Mouse (Mus musculus) adrenal gland, adult 8-10 months (tissue): ENCODE data around the gene Cers5. TPM values are rescaled to one million over a fixed set of nuclear protein-coding genes. Genes with fewer than 3 reads are reported as not detected.
"Not testable (repeated sequence)": the region's sequence is repeated elsewhere in the genome, so short reads cannot be mapped to it uniquely, and the experiment has no call there.

Source experiments
- DNase-seq: peaks from one replicate; pipeline ENCODE4 v3.0.0; 2022
- total RNA-seq, 4 experiments: library from RNA; stranded (reverse); gene quantifications; 2 replicates each; pipeline ENCODE4 v1.2.4; 2022

Gene Cers5
- 10 to 100 TPM; 58.2 to 67.4 (median 59.8) TPM for total RNA-seq

DNA sequence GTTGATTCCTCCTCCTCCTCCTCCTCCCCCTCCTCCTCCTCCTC, at the start of gene Cers5:
Cers5 (minus strand) TSS at position 5 of the 44 bp plus-strand sequence.
- not testable (repeated sequence) for DNase-seq

DNA sequence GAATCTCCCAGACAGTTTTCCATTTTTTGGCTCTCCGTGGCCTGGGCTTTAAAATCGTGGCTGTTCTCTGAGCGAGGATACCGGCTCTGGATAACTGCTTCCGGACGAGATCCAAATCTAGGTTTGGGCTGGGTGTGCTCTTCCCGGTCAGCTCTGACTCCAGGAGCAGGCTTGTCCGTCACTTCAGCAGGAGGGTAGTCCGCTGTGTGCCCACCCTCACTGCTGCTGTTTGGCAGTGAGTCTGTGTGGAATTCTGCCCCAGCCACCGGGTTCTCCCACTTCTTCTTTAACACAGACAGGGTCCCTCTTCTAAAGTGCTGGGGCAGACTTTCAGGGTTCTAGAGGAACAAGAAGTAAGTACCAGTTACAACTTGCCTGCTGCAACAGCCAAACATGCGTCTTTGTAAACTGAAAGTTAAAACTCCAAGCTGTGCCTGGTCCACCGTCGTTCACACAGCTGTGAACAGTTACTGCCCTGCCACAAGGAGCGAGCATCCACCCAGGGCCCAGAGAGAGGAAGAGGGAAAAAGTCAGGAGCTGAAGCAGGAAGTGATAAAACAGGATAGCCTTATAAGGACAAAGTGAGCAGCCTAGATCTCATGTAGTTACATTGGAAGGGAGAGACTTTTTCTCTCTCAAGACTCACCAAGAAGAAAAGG, 47.1 kb upstream of the Cers5 start:
- DNase-seq: no peak

DNA sequence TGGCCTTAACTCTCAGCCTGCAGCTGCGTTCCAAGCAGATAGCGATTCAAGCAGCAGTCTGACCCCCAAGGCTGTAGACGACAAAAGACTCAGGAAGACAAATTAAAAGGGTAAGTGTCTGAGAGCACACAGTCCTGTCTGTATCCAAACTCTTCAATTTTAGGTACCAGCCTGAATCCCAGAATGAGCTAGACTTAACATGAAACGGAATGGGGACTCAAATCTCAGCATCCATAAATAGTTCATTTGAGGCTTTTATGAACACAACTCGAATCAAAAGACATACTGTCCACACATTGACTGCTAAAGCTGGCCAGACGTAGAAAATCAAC, 46.4 kb upstream of the Cers5 start:
- DNase-seq: no peak

DNA sequence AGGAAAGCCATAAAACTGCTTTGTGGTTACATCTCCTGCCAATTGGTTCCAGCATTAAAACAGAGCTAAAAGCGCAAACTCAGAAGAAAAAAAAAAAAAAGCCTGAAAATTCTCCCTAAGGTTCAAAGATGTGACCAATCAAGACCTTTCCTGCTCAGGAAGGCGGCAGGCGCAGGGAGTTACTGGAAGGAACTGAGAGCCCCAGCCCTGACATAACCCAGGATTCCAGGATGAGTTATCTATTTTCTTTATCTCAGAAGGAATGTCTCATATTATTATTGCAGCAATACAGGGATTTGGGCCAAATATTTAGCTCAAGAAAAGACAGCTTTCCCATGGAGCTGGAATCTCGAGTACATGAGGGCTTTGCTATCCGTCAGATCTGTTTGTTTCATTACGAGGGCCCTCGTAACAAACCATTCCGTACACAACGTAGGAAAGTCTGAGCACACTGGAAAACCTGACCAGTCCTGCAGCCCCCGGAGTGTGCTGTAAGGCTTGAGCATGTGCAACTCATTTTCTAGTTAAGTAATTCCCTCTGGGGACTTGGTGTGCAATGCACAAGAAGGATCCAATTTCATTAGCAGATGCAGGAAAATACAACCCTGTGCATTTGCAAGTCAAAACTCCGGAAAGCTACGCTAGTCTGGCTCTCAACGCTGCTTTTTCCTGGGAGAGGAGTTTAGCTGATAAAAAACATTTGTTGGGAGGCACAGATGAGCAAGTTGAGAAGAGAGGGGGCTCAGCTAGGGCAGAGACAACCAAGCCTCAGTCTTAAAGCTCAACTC, 45.8 kb upstream of the Cers5 start:
- no peak for DNase-seq

DNA sequence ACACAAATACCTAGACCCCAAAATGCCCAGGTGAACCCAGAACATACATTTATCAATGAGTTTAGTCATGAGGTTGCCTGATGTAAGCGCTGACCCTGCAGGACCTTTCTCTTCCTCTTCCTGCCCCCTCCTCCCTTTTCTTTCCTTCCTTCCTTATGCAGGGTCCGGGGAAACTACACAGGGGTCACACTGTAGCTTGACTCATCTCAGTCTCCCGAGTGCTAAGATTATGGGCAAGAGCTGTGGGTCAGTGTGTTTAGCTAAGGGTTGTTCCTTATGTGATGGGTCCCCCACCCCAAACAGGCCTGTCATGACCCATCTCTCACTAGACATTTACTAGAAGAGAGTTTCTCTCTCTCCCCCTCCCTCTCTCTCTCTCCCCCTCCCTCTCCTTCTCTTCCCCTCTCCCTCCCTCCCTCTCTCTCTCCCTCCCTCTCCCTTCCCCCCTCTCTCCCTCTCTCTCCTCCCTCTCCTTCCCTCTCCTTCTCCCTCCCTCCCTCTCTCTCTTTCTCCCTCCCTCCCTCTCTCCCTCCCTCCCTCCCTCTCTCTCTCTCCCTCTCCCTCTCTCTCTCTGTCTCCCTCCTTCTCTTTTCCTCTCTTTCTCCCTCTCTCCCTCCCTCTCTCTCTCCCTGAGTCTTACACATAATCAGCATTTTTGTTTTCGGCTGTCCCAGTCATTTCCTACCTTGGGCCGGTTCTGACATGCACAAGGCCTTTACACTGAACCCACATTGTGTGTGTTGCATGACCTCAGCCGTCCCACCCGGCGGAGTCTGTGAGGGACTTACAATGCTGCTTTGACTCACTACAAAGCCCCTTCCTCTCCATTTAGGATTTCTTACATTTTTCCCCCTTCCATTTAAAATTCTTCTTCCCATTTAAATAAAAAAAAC, 44.9 kb upstream of the Cers5 start:
- no peak for DNase-seq

DNA sequence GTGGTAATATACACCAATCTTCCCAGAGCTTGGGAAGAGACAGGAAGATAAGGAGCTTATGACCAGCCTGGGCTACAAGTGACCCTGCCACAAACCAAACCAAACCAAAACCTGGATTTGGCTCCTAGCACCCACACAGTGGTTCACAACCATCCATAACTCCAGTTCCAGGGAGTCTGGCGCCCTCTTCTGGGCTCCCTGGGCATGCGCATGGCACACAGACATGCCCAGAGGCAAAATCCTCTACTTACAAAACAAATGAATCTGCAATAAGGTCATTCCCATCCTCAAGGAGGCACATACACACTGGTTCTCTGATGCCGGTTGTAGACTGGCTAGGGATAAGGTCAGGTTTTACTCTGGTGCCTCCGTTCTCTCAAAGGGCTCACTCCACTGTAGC, 43.3 kb upstream of the Cers5 start:
- DNase-seq: no peak

DNA sequence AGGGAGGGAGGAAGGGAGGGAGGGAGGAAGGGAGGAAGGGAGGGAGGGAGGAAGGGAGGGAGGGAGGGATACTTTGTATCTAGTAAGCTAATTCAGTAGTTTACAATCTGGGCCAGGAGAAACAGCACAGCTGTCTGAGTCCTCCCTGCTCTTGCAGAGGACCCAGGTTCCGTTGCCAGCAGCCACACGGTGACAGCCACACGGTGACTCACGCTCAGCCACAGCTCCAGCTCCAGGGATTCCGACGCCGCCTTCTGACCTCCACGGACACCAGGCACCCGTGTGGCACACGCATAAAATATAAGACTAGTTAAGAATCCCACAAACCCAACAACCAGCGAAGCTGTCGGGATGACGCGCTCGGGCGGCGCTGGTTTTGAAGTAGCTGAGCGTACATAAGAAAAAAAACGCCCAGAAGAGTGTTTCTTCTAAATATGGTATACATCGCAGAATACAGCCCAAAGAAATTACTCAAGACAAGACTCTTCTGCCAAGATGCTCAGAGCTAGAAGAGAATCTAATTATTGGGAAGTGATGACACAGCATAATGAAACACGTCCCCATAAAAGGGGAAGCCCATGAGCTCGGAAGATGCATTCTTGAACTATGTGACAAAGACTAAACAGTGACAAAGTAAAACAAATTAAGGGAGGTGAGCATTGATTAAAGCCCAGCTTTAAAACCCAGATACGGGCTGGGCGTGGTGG, 42.0 kb upstream of the Cers5 start:
- DNase-seq: no peak

DNA sequence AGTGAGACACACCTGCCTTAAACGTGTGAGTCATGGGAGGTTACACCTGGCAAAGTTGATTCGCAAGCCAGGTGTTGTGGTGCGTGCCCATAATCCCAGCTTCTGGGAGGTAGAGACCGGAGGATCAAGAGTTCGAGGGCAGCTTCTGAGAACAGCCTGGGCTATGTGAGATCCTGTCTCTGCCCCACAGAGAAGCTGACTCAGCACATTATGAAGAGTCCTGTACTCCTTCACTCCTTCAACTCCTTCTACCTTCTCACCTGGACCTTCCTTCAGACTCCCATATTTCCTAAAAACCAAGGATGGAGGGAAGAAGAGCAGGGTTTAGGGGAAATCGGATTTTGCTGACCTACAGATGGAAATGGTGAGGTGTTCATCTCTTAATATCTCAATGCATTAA, 41.0 kb upstream of the Cers5 start:
- DNase-seq: no peak

DNA sequence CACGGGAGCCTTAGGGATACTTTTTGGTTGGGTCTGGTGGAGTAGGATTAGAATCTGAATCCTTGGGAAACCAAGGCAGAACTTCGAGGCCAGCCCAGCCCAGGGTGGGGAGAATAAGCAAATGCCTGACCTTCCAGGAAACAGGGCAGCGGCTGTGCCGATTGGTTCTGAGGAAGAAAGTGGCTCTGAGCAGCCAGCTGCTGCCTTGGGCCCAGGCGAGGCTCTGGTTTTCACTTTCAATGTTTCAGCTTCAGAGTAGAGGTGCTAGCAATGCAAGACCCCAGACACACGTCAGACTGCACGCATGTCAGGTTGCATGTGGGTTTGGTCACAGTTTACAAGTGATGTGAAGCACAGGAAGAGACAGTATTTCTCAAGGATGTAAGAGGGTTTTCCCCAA, 39.4 kb upstream of the Cers5 start:
- DNase-seq: no peak

DNA sequence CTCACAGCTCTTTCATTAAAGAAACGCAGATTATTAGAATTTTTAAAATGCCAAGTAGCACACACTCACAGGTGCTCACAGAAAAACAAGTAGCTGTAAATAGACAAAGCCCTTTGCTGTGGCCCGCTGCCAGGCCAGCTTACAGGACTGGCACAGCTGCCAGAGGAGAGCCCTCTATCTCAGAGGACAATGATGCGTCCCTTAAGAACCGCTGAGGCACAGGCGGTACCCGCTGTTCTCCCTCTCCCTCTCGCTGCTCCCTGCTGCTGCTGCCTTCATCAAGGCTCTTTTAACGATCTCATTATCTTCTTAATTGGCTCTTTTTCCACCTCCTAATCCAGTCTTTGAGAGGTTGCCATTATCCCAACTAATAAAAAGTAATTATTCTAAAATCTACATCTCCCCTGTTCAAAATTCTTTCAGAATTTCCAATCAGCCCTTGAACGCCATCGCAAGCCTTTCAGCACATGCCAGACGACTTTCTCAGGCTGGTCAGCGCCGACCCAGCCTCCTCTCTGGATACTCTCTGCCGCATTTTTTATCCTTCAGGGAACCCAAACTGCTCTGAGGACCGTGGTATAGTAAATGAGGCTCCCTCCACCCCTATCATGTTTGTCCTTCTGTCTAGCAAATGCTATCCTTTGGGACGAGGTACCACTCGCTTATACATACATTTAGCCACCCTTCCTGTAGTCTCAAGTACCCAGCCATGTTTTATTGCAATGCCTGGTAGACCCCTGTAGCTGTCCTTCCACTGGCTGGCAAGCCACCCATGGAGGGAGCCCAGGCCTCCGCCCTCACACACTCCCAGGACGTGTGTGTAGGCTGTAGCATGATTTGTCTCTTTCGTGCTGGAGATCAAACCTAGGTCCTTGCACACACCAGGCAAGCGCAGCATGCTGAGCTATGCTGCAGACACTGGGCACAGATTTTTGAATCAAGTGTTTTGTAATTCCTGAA, 35.4 kb upstream of the Cers5 start:
- DNase-seq: no peak

DNA sequence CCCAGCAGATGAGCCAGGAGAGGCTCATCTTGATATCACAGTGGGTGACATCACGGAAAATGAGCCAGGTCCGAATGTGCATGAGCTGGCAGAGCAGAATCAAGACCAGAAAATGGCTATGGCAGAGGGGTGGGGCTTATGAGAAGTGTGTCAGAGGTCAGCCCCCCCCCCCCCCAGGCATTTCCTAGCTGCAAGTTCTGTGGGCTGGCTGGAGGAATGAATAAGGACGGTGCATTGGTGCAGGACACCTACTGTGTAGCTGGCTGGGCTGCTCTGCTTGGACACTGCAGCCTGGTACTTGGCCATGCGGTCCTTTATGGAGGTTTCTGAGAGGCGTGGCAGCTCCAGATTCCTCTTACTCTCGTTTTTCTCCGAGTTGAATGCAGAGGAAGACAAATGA, 33.5 kb upstream of the Cers5 start:
- no peak for DNase-seq

DNA sequence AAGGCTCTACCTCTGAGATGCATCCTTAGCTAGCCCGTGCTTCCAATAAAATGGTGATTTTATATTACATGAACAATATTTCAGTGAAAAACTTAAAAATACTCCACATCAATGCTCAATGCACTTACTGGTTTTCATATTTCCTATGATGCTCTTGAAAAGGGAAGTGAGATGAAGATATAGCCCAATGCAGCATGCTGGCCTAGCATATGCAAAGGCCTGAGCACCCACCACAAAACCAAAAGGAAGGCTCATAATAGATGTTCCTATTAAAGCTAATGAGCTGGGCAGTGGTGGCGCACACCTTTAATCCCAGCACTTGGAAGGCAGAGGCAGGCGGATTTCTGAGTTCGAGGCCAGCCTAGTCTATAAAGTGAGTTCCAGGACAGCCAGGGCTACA, 33.0 kb upstream of the Cers5 start:
- no peak for DNase-seq

DNA sequence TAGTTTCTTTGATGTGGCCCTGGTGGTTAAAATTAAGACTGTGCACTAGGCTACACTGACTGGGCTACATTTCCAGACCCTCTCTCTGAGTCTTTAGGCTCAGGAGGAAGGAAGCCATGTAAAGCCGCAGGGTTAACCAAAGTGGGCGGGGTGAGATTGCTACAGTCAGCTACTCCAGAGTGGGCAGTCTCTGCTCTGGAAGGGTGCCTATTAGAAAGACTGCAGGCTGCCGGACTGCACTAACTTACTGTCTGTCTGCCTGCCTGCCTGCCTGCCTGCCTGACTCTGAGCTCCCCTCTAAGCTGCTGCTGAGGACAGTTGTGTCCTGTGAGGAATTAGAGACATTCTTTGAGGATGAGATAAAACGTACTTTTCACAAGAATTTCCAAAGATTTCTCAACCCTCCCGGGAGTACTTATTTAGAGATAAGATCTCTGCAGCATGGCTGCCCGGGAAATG, 30.5 kb upstream of the Cers5 start:
- no peak for DNase-seq

DNA sequence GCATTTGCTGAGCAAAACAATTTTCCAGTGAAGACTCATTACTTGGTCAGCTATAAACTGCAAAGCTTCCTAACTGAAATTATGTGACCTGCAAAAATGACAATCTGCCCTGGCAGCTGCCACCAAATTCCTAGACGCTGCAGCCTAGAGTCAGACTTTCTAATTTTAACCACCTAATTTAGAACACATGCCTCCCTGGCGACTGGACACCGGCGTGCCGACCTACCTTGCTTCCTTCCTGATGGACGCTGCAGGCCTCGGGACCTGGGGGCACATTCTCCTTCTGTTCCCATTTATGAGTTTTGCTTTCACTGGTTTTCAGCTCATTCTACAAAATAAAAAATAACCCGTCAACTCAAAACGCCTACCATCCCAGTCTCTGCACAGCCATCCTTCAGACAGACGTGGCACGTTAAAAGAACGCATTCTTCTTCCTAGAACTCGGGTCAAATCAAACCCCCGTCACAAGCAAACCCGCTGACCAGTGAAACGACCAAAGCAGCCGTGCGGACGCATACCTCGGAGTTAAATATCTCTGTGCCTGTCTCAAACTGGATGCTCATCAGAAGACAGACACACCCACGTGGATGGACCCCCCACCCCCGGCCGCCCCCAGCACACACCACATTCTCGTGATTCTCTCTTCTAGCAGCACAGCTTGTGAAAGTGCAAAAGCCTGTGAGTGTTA, 29.3 kb upstream of the Cers5 start:
- no peak for DNase-seq

DNA sequence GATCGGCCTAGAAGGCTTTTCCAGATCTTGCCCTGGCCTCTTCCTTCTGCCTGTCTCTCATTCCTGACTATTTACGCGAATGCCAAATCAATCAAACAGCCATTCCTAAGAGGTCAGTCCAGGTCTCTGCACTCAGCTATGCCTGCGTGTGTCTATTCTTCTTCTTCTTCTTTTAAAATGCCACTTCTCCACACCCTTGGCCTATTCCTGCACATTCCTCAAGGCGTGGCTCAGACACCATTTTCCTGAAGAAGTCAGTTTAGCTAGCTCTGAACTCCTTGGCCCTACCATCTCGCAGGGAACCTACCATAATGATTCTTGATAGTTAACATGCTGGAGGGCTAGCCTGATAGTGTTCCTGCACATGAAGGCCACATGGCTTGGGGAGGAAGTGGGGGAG, 27.0 kb upstream of the Cers5 start:
- no peak for DNase-seq

DNA sequence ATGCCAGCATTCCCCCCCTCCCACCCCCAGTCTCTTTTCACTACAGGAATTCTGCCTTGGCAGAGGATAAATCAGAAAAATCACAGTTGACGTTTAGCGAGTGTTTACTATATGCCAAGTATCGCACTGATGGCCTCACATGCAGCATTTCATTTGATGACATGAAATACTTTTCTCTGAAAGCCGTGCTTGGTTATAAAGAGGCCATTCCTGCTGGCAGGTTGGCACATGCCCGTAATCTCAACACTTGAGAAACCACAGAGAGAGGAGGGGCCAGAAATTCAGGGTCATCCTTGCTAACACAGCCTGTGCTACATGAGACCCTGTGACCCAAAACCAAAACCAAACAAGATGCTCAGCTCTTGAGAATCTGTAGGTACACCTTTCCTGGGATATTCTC, 25.2 kb upstream of the Cers5 start:
- DNase-seq: no peak

DNA sequence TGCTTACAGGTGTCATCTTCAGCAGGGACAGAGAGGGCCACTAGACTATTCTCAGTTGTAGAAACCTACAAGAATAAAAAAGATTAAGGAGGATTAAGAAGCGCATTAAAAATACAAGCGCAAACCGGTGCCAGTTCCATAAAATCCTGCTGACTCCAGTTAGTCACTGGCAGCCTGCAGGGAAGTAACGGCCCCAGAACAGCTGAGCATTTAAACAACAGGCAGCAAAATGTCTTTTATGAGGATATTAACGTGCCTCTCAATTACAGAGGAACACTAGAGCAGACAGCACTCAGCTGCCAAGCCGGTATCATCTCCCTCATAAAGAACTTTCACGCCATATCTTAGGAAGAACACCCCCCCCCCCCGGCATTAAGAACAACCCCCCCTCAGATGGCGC, 24.1 kb upstream of the Cers5 start:
- DNase-seq: no peak

DNA sequence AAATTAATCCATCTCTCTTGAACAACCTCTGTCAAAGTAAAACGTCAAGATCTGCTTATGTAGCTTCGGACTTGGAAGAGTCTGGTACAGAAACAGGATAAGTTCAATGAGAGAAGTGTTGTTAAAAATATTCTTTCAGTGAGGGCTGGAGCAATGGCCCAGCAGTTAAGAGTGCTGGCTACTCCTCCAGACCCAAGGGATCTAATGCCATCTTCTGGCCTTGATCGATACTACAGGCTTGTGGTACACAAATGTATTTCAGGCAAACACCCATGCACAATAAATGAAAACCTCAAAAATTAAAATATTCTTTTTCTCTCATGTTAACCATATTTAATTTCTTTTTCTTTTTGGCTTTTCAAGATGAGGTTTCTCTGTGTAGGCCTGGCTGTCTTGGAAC, 23.4 kb upstream of the Cers5 start:
- DNase-seq: no peak

DNA sequence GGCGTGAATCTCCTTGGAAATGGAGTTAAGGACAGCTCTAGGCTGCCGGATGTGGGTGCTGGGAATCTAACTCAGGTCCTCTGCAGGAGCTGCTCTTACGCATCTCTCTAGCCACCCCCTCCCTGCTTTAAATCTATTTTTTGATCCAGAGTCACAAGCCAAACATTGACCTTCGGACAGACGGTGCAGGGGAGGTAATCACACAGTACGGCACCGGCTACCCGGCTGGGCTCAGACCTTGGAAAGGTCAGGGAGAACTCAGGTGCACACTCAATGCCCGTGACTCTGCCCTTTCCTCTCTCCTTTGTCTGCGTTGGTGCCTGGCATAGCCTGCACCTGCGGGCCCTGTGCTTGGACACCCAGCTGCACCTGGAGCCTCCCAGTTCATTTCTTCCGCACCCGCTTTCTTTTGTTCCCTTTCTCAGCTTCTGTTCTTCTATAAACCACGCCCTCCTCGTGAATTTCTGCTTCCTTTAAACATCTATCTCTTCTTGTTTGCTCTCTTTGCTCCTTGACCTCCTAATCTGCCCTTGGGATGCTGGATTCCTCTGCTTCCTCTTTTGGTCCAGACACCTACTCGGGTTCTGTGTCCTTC, 19.6 kb upstream of the Cers5 start:
- DNase-seq: no peak

DNA sequence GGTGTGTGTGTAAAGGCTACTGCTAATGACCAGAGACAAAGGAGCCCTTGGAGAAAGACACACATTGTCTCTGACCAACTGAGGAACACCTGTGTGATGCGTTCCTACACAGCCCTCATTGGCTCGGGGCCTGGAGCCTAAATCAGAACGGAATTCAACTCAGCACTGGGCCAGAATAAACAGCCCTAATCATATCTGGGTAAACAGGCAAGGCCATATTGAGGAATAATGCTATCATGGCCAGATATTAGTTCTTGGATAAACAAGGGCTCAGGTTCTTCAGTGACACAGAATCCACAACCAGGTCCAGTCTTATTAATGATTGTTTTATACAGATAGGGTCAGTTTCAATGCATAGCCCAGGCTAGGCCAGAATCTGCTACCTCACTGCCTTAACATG, 18.3 kb upstream of the Cers5 start:
- DNase-seq: no peak

DNA sequence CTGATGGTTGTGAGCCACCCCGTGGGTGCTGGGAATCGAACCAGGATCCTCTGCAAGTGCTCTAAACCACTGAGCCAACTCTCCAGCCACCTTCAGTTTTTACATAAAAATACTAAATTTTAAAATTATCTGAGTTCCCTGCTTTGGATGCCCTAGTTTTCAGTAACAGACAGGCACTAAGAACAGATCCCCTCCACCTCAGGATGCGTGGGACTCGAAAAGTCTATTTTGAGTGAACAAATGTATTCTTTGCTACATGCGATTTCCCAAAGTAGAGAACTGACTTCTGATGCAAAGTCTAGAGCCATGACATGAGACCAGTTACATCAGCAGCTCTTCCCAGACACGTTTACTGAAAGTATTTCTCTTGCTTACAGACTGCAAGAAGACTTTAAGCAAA, 17.8 kb upstream of the Cers5 start:
- no peak for DNase-seq
